Mouse (Mus musculus) heart, adult 2 months (tissue): ENCODE results near the gene Ubald1. TPM values are rescaled to one million over a fixed set of nuclear protein-coding genes. Genes with fewer than 3 reads are reported as not detected.

ENCODE experiments used
- DNase-seq, 2 experiments: peaks; one replicate each; pipeline ENCODE4 v3.0.0; 2021
- H3K27ac ChIP-seq: fragments of 200-600 bp; 2 replicates; pipeline ENCODE4 v1.8.1; 2022
- H3K27me3 ChIP-seq: fragments of 200-500 bp; 2 replicates; pipeline ENCODE4 v1.6.1; 2012; ENCODE audit warnings: mild to moderate bottlenecking, low read length, inconsistent platforms, mixed read lengths; ENCODE audit not compliant: control insufficient read depth, insufficient read depth
- H3K36me3 ChIP-seq: fragments of 200-500 bp; 2 replicates; pipeline ENCODE4 v1.6.1; 2012; ENCODE audit warnings: low read length, inconsistent platforms; ENCODE audit not compliant: control insufficient read depth, insufficient read depth
- H3K4me1 ChIP-seq: fragments of 200-500 bp; 2 replicates; pipeline ENCODE4 v1.6.1; 2011; ENCODE audit warnings: low read length; ENCODE audit not compliant: control insufficient read depth, insufficient read depth
- H3K4me3 ChIP-seq: fragments of 200-600 bp; 2 replicates; pipeline ENCODE4 v1.8.1; 2022
- H3K79me2 ChIP-seq: fragments of 200-500 bp; replicated peaks from 2 replicates; pipeline ENCODE4 v1.6.1; 2012; ENCODE audit warnings: mild to moderate bottlenecking, inconsistent platforms, low read length, moderate library complexity, mixed read lengths; ENCODE audit not compliant: control insufficient read depth, insufficient read depth
- H3K9ac ChIP-seq: fragments of 200-500 bp; 2 replicates; pipeline ENCODE4 v1.6.1; 2012; ENCODE audit warnings: low read depth, mild to moderate bottlenecking, control low read depth, inconsistent platforms, low read length, mixed read lengths
- CTCF ChIP-seq: fragments of 200-600 bp; IDR thresholded peaks from 2 replicates; pipeline ENCODE4 v1.8.1; 2022; ENCODE audit warnings: antibody characterized with exemption, mild to moderate bottlenecking, moderate library complexity
- EP300 ChIP-seq: fragments of 200-500 bp; IDR thresholded peaks from 2 replicates; pipeline ENCODE4 v1.6.1; 2011; ENCODE audit warnings: low read depth, low read length, control low read depth; ENCODE audit not compliant: insufficient read depth
- POLR2A ChIP-seq: fragments of 200-500 bp; IDR thresholded peaks from 2 replicates; pipeline ENCODE4 v1.6.1; 2011; ENCODE audit warnings: mild to moderate bottlenecking, low read depth, low read length, control low read depth; ENCODE audit not compliant: insufficient read depth
- WGBS: fragments of 180-500 bp; shearing (Covaris S2); methylation state at CpG from one replicate; pipeline ENCODE4 v1.1.7; 2018; 5-methylcytosine and 5-hydroxymethylcytosine counted together
- intact Hi-C: fragments of 180-260 bp; cut with DNase I; formaldehyde crosslinking; loops from one replicate; pipeline ENCODE4 v1.15.1; 2025
- polyA plus RNA-seq: library from polyadenylated mRNA; depleted of rRNA; stranded (reverse); fragments of >200 nt; gene quantifications from 2 replicates; pipeline ENCODE4 v1.2.3, GENCODE M21; 2012
- total RNA-seq, 2 experiments: library from RNA; stranded (reverse); gene quantifications; 2 replicates each; pipeline ENCODE4 v1.2.3; 2021

Ubald1 gene
- total and polyA plus RNA-seq, 3 experiments, result 17.2 to 24.5 (median 18.3) TPM

GRCm38 (mm10) chr16:4875198-4876032, 4.7 kb downstream of the Ubald1 start:
- no peak overlapping the region for H3K27ac ChIP-seq
- intact Hi-C loops, result loop anchor here (5.0 kb wide), 2 partner anchors 83 to 168 kb away; partner anchors contain the start of gene Cdip1
- no peaks in the 10 kb centered on the region for H3K36me3 ChIP-seq
- 68% methylated on average over 23 of the region's 23 CpGs for WGBS
- 0 out of 2 replicates have a peak, but pooled peaks cover 1% of the 10 kb centered on the region for H3K79me2 ChIP-seq
- H3K4me1 ChIP-seq, result peaks cover 11% of the 10 kb centered on the region
- H3K27me3 ChIP-seq, result no peaks in the 10 kb centered on the region
- no peak overlapping the region for H3K4me3 ChIP-seq
- no peak for DNase-seq
- no peak for TF ChIP-seq EP300
- no peak for TF ChIP-seq CTCF
- H3K9ac ChIP-seq, result no peak overlapping the region

GRCm38 (mm10) chr16:4871926-4872325, 8.2 kb downstream of the Ubald1 start:
- Histone ChIP-seq H3K27me3 (no peaks in the 10 kb centered on the region), H3K9ac (no peak overlapping the region), H3K4me1 (peaks cover 5% of the 10 kb centered on the region), H3K36me3 (no peaks in the 10 kb centered on the region), H3K79me2 (0 out of 2 replicates have a peak, but pooled peaks cover 1% of the 10 kb centered on the region), H3K27ac (no peak overlapping the region; the same call in 1 of the 2 replicates), H3K4me3 (no peak overlapping the region)
- no peak for TF ChIP-seq POLR2A
- peak; percentile 50; the same call in 1 of the 2 replicates for TF ChIP-seq EP300
- TF ChIP-seq CTCF, result no peak
- 39% methylated on average over 2 of the region's 2 CpGs for WGBS
- intact Hi-C loops, result no loop called here
- DNase-seq, result no peak

GRCm38 (mm10) chr16:4870490-4870889, 9.6 kb downstream of the Ubald1 start:
- Histone ChIP-seq H3K27ac (no peak overlapping the region), H3K9ac (no peak overlapping the region), H3K27me3 (no peaks in the 10 kb centered on the region), H3K4me1 (no peaks in the 10 kb centered on the region), H3K4me3 (no peak overlapping the region), H3K36me3 (no peaks in the 10 kb centered on the region), H3K79me2 (no peaks in the 10 kb centered on the region)
- WGBS, result 88% methylated on average over 5 of the region's 5 CpGs
- intact Hi-C loops, result no loop called here
- no peak for DNase-seq
- TF ChIP-seq POLR2A (no peak), EP300 (no peak), CTCF (no peak)

GRCm38 (mm10) chr16:4866101-4866695, 13.9 kb downstream of the Ubald1 start:
- no peak overlapping the region for H3K9ac ChIP-seq
- H3K4me3 ChIP-seq, result no peak overlapping the region
- peaks cover 1% of the 10 kb centered on the region; the same call in 1 of the 2 replicates for H3K4me1 ChIP-seq
- H3K79me2 ChIP-seq, result no peaks in the 10 kb centered on the region
- DNase-seq, result no peak
- H3K27me3 ChIP-seq, result no peaks in the 10 kb centered on the region
- WGBS, result 59% methylated on average over 7 of the region's 7 CpGs
- no peak overlapping the region for H3K27ac ChIP-seq
- intact Hi-C loops, result loop anchor here (10.0 kb wide), 2 partner anchors 101 to 181 kb away; no protein-coding TSS in a partner anchor
- TF ChIP-seq EP300, result no peak
- TF ChIP-seq CTCF, result no peak
- TF ChIP-seq POLR2A, result no peak
- no peaks in the 10 kb centered on the region for H3K36me3 ChIP-seq

GRCm38 (mm10) chr16:4863742-4864141, 16.4 kb downstream of the Ubald1 start:
- no peak for DNase-seq
- intact Hi-C loops, result loop anchor here (1.0 to 10.0 kb wide), 4 partner anchors 50 to 179 kb away; partner anchors contain the start of gene Cdip1
- H3K27me3 ChIP-seq, result no peaks in the 10 kb centered on the region
- no peak overlapping the region for H3K4me3 ChIP-seq
- H3K9ac ChIP-seq, result no peak overlapping the region
- no peaks in the 10 kb centered on the region for H3K79me2 ChIP-seq
- 80% methylated on average over 8 of the region's 8 CpGs for WGBS
- H3K36me3 ChIP-seq, result no peaks in the 10 kb centered on the region
- TF ChIP-seq EP300 (no peak), CTCF (no peak), POLR2A (no peak)
- peaks cover 1% of the 10 kb centered on the region; the same call in 1 of the 2 replicates for H3K4me1 ChIP-seq
- no peak overlapping the region for H3K27ac ChIP-seq
